Mouse (Mus musculus): ENCODE results near the gene Ifitm6. TPM values are rescaled to one million over a fixed set of nuclear protein-coding genes. Genes with fewer than 3 reads are reported as not detected.
"Not testable (repeated sequence)": the region's sequence is repeated elsewhere in the genome, so short reads cannot be mapped to it uniquely, and the experiment has no call there.

The Ifitm6 gene
- total RNA-seq, 1 experiment from 2014 or later, result 120 TPM

DNA sequence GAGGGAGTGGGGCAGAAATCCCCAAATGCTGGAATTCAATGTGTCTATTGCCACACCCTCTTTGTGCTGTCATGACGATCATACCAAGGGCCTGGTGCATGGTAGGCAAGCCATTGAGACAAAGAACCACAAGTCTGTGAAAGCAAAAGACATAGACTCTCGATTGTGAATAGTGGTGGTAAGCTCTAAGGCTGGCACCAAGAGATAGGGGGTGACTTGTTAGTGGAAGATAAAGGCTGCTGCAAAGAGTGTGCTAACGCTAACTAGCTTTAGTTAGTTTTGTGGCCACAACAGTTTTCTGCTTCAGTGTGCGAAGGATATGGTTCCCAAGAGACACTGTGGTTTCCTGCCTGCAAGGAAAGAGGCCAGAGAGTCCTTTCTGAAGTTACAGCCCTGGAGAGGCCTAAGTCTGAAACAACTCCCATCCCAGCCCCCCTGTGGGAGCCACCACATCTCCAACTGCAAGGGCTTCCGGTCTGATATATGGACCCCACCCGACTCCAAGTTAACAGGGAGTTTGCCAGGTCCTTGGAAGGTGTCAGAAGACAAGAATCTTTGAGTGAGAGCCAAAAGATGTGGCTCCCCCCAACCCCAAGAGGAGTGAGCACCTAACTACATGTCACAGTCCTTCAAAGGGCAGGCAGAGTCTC, 29.3 kb upstream of the Ifitm6 start:
- no peak for ATAC-seq (ENCODE audit: extremely low read depth, insufficient number of reproducible peaks, low FRiP score, poor library complexity, severe bottlenecking)

DNA sequence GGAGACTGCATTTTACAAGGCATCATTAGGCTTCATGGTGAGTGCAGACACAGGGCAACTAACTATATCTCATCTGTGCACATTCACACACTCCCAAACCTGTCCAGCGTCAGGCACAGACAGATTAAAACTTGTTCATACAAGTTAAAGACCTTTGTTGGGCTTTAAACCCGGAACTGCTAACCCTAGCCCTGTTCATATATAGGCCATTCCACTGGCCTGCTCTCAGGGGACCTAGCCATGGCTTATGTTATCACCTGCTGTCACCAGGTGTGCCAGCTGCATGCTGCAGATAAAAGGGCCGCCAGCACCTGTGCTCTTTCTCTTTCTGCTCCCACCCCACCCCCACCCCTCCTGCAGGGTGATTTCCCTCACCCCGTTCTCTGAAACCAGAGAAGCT, 24.8 kb upstream of the Ifitm6 start:
- ATAC-seq (ENCODE audit: extremely low read depth, insufficient number of reproducible peaks, low FRiP score, poor library complexity, severe bottlenecking), result no peak

DNA sequence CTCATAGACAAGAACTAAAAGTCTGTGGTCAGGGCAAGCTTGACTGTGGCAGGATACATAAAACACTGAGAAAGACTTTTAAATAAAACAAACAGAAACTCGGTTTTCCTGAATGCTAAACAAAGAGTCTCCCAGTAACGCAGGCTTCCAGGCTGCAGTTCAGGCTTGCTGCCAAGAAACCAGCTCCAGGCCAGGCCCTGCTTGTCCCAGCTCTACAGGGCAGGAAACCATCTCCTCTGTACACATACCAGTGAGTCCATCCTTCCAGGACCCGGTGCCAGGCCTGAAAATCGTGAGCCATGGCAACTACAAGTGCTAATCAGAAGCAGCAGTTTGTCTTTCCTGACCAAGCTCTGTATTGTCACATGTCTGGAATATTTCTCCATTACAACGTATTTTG, 23.9 kb upstream of the Ifitm6 start:
- ATAC-seq (ENCODE audit: extremely low read depth, insufficient number of reproducible peaks, low FRiP score, poor library complexity, severe bottlenecking), result no peak

DNA sequence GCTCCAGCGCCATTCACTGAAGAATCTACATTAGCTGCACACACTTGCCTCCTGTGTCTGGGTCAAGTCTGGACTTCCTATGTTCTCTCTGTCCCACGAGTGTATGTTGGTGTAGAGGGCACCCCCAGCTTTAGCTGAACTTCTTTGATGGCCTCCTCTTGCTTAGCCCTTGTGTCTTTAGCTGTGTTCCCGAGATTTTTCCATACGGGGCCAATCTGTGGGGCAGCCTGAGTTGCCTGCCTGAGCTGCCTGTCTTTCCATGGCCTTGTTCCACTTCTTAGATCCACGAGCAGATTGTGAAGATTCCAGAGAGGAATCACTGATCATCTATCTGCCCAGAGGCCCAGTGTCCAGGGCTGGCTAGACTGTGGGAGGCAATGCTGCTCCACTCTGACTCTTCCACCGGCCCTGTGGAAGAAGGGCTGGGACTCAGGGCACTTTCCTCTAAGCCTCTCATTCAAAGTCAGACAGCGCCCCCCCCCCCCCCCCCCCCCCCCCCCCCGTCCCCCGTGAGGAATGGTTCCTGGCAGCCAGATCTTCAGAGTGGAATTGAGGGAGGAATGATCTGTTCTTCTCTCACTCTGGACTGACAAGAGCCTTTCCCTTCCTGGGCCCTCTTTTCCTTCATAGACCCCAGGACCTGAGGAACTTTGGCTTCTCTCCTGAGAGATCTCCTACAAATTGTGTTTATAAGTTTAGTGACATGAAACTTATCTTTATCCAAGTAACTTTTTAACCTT, 23.3 kb upstream of the Ifitm6 start:
- no peak for ATAC-seq (ENCODE audit: extremely low read depth, insufficient number of reproducible peaks, low FRiP score, poor library complexity, severe bottlenecking)

DNA sequence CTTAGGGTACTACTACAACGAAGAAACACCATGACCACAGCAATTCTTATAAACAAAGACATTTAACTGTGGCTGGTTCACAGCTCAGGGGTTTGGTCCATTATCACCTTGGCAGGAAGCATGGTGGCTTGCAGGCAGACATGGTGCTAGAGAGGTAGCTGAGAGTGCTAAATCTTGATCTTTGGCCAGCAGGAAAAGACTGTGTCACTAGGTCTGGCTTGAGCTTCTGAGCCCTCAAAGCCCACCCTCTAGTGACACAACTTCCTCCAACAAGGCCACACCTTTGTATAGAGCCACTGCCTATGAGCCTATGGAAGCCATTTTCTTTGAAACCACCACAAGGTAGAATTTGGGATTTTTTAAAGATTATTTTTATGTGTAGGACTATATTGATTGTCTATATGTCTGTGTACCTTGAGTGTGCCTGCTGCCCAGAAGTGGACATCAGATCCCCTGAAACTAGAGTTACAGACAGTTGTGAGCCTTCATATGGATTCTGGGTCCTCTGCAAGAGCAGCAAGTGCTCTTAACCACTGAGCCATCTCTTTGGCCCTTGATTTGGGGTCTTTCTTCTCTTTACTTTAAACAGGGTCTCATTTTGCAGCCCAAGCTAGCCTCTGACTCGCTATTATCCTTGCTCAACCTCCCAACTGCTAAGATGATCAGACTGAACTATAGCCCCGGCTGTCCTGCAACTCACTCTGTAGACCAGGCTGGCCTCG, 21.8 kb upstream of the Ifitm6 start:
- no peak for ATAC-seq (ENCODE audit: extremely low read depth, insufficient number of reproducible peaks, low FRiP score, poor library complexity, severe bottlenecking)

DNA sequence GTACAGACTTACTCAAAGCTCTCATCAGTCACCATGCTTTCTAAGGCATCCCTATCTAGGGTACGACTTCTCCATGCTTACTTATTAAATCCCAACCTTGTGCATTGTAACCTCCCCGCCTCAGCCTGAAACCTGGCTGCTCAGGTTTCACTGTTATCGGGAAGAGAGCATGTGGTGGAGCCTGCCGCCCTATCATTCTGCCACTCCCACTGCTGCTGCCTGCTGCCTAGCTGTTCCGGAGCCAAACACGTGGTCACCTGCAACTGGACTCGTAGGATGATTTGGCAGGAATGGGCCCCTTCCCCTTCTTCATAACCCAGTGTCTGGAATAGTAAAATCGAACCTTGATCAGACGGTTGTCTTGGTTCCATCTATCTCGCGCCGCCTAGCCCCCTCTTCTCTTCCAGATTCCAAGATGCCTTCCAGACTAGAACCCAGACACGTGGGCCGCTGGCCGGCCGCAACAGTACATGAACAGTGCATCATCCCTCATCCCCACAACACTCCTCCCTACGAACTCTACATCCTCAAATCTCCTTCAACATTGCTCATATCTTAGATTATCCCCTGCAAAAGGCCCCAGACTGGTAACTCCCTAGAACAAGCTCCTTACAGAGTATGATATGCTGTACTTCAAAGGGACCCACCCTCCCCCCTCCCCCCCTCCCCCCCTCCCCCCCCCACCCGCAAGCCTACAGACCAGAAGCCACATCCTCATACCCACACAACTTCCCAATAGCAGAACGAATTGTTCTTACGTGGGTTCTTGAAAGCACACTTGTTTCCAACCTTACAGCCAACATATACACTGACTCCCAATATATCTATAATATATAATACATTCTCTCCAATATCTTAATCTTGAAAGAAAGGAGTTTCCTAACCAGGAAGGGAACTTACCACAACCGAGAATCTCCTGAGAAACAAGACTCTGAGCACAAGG, 20.6 kb upstream of the Ifitm6 start:
- ATAC-seq (ENCODE audit: extremely low read depth, insufficient number of reproducible peaks, low FRiP score, poor library complexity, severe bottlenecking), result peak; percentile 23; the same call in 1 of the 2 replicates

DNA sequence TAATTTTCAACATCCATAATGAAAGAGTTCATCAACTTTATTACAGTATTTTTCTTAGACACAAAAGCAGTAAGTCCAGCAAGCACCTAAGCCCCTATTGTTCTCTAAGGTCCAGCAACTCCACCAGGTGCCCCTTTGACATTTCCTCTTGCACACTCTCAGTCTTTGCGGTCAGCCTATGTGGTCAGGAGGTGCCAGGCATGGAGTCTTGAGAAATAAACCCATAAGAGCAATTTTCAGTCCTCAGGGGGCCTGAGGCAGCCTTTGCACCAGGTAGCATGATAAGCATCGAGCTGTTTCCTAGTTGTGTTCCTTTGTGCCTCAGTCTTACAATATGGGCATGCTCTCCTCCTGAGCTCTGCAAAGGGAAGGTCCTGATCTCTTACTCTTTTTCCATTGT, 18.9 kb upstream of the Ifitm6 start:
- ATAC-seq (ENCODE audit: extremely low read depth, insufficient number of reproducible peaks, low FRiP score, poor library complexity, severe bottlenecking), result not testable (repeated sequence)

DNA sequence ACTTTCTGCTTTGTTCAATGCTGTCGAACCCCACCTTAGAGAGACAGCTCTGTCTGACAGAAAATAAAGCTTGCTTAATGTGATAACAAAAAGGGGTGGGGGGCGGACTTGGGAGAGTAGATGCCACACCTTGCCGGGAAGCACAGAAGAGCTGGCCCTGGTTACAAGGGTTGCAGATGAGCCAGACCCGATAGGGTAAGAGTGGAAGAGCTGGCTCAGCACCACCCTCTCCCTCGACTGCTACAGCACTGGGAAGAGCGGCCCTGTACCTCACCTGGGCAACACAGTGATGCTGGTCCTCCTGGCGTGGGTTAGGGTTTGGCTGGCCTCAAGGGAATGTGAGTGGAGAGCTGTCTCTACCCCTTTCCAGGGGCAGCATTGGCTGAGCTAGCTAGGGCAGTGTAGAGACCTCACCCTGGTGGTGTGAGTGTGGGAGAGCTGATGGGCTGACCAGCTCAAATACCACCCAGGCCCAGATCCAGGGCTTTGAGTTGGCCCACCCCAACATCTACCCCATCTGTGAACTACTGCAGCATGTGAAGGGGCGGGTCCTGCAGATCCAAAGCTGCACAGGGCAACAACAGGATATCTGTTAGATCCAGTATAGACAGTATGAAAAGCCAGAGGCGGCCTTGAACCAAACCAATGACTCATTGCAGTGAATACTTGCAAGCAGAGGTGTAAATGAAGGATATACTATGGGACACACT, 14.9 kb upstream of the Ifitm6 start:
- no peak for ATAC-seq (ENCODE audit: extremely low read depth, insufficient number of reproducible peaks, low FRiP score, poor library complexity, severe bottlenecking)

DNA sequence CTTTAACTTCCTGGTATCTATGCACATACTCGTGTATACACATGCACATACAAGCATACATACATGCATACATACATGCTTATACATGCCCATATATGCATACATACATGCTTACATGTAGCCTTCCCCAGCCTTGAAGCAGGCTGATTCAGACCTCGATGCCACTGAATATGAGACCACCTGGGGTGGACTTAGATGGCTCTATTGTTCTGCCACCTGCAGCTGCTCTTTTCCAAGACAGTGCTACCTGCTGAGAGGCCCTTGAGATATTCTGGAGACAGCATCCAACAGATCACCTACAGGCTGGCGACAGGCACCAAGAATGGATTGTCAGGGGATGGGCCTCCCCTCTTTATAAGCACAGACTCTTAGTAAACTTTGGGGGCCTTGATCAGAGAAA, 12.7 kb upstream of the Ifitm6 start:
- no peak for ATAC-seq (ENCODE audit: extremely low read depth, insufficient number of reproducible peaks, low FRiP score, poor library complexity, severe bottlenecking)

DNA sequence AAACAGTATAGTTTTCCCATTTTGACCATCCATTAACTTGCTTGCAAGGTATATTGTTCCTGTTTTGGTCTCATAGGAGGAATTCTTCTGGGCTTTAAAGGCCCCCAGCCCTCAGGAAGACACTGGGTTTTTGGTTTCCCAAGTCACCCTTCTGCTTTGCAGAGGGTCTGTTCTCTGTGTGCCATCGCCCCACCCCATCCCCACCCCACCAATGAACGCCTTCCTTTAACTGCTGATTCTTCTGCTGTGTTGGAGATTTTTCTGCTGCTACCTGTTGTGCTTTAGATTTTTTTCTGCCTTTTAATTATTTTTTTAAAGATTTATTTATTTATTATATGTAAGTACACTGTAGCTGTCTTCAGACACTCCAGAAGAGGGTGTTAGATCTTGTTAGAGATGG, 11.1 kb upstream of the Ifitm6 start, which contains the start of gene Gm17387:
Gene Gm17387 (plus strand): TSS at position 301 of the 400 bp plus-strand sequence.
- ATAC-seq (ENCODE audit: extremely low read depth, insufficient number of reproducible peaks, low FRiP score, poor library complexity, severe bottlenecking), result no peak

DNA sequence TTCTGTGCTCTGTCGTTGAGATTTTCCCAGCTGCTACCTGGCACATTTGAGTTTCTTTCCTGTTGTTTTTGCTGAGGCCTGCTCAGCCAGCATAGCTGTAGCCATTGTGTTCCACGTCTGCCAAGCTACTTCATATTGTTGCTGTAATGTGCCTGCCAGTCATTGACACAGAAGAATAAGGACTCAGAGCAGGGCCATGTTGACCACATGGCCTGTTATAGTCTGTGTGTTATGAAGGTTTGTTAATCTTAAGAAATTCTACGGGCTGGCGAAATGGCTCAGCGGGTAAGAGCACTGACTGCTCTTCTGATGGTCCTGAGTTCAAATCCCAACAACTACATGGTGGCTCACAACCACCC, 9.0 kb upstream of the Ifitm6 start:
- ATAC-seq (ENCODE audit: extremely low read depth, insufficient number of reproducible peaks, low FRiP score, poor library complexity, severe bottlenecking), result no peak

DNA sequence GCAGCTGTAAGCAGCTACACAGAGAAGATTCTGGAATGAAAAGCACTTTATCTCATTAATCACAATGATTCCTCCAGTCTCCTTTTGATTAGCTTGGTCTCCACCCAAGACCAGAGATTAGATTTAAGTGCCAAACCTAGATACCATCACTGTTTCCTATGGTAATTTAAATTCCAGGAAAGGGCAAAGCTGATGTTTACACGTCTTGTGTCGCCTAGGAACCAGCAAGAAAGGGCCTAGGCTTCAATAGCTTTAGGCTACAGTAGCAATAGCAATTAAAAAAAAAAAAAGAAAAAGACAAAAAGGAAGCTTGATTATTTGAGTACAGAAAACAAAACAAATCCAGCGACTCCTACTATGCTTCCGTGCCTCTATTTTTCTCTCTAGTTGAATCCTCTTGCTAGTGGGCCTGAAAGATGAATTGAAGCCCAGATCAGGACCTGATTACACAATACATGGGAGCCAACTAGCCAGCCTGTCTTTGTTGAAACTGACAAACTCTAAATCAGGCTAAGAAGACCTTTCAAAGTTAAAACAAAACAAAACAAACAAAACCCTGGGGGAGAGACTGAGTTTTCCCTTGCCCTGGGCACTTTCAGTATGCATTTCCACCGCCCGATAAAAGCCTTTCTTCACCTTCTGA, 8.5 kb upstream of the Ifitm6 start:
- no peak for ATAC-seq (ENCODE audit: extremely low read depth, insufficient number of reproducible peaks, low FRiP score, poor library complexity, severe bottlenecking)

DNA sequence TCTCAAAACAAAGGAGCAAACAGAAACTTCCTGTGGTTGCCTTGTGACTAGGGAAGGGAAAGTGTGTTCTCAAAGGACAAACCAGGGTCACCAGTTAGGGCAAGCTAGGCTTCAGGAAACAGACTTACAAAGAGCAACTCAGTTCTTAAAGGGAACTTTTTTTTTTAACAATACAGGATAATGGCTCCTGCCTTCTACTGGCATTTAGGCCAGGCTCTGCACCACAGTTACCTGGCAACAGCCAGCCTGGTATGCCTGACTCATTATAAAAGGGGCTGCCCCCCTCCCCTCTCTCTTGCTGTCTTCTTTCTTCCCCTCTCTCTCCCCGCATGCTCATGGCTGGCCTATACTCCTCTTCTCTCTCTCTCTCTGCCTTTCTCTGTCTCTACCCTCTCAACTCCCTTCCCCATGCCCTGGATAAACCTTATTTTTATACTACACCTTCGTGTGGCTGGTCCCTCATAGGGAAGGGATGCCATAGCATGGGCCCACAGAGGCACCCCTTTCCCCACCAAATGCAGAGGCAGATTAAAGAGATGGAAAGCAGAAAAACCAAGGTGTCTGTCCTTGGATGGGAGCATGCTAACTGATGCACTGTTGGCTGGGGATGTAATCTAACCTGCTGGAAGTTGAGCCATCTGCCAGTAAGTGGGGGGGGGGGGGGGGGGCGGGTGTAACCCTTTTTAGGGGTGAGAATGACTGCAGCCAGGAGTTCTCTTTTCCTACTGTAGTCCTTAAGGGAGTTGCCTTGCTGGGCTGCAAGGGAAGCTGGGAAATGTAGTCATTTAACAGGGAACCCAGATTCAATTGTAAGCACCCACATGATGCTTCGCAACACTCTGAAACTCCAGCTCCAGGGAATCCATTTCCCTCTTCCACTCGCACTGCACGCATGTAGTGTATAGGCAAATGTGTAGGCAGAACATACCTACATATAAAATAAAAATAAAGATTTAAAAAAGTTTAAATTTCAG, 7.4 kb upstream of the Ifitm6 start:
- no peak for ATAC-seq (ENCODE audit: extremely low read depth, insufficient number of reproducible peaks, low FRiP score, poor library complexity, severe bottlenecking)

DNA sequence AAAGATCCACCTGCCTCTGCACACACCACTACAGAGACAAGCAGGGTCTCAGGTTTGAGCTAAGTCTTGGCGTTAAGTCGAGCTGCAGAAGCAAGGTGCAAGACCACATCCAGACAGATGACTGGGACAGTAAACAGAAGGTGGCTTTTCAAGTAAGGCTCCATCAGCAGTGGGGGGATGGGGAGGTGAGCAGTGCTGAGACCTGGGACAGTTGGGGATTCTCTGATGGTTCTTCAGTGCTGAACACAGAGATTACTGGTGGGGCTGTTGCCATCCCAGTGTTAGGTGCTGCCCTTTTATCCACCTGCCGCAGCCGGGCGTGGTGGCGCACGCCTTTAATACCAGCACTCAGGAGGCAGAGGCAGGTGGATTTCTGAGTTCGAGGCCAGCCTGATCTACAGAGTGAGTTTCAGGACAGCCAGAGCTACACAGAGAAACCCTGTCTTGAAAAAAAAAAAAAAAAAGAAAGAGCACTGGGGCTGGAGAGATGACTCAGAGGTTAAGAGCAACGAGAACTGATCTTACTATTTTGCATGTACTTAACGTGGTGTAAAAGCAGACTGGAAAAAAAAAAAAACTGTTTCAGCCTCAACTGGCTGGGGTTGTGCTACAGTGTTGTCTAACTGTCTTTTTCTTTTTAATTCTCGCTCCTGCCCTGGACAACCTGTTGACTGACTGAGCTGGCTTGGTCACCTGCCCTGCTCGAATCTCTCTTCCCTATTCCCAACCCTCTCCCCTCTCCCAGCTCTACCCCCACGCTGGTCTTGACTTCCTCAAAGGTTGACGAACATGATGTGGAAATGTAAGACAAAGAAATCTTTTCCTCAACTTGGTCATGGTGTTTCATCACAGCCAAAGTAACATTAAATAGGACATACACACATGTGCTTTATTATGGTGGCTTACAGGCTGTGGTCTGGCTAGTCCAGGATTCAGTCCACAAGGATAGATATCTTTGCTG, 4.0 kb upstream of the Ifitm6 start:
- peak; percentile 31; the same call in 1 of the 2 replicates for ATAC-seq (ENCODE audit: extremely low read depth, insufficient number of reproducible peaks, low FRiP score, poor library complexity, severe bottlenecking)

DNA sequence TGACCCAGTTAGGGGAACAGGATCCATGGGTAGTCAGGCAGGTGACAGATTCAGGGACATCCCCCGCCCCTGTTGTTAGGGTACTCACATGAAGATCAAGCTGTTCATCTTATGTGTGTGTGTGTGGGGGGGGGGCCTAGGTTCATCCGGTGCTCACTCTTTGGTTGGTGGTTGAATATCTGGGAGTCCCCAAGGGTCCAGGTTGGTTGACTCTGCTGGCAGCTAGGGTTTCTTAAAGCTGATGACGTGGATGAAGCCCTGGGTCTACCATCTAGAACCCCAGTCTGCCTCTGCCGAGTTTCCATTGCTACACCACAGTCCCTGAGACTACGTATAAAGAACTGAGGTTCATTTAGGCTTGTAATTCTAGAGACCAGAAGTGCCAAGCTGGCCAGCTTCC, 1.3 kb upstream of the Ifitm6 start:
- no peak for ATAC-seq (ENCODE audit: extremely low read depth, insufficient number of reproducible peaks, low FRiP score, poor library complexity, severe bottlenecking)
